Mouse (Mus musculus) midbrain, embryonic 12.5 days (tissue): ENCODE measurements around the gene Tbc1d10c. TPM values are rescaled to one million over a fixed set of nuclear protein-coding genes. Genes with fewer than 3 reads are reported as not detected.

Experiments
- ATAC-seq: fragments of 200-750 bp; cut with Nextera tagmentation; 2 replicates; pipeline ENCODE4 v1.8.0; 2017; ENCODE audit warnings: low read depth, moderate TSS enrichment, moderate library complexity; ENCODE audit not compliant: low FRiP score
- H3K27ac ChIP-seq: fragments of 300-500 bp; sonication (generic); replicated peaks from 2 replicates; pipeline ENCODE4 v1.5.1; 2016; ENCODE audit warnings: mild to moderate bottlenecking
- H3K27me3 ChIP-seq: fragments of 300-500 bp; sonication (generic); 2 replicates; pipeline ENCODE4 v1.6.1; 2016; ENCODE audit warnings: mild to moderate bottlenecking
- H3K36me3 ChIP-seq: fragments of 300-500 bp; sonication (generic); 2 replicates; pipeline ENCODE4 v1.6.1; 2016
- H3K4me1 ChIP-seq: fragments of 300-500 bp; sonication (generic); 2 replicates; pipeline ENCODE4 v1.6.1; 2016
- H3K4me2 ChIP-seq: fragments of 300-500 bp; sonication (generic); replicated peaks from 2 replicates; pipeline ENCODE4 v1.6.1; 2016; ENCODE audit warnings: mild to moderate bottlenecking, moderate library complexity
- H3K4me3 ChIP-seq: fragments of 300-500 bp; sonication (generic); 2 replicates; pipeline ENCODE4 v1.5.1; 2016; ENCODE audit warnings: mild to moderate bottlenecking
- H3K9ac ChIP-seq: fragments of 300-500 bp; sonication (generic); replicated peaks from 2 replicates; pipeline ENCODE4 v1.6.1; 2016; ENCODE audit warnings: mild to moderate bottlenecking, moderate library complexity
- H3K9me3 ChIP-seq: fragments of 300-500 bp; sonication (generic); 2 replicates; pipeline ENCODE4 v1.6.1; 2016; ENCODE audit warnings: mild to moderate bottlenecking
- WGBS: fragments of 180-500 bp; shearing (Covaris S2); methylation state at CpG from one replicate; pipeline ENCODE4 v1.1.7; 2016; 5-methylcytosine and 5-hydroxymethylcytosine counted together
- polyA plus RNA-seq: library from polyadenylated mRNA; unstranded; fragments of >200 nt; fragmentation: Nextera tagmentation; extraction: Ambion mirVana; gene quantifications from 2 replicates; pipeline ENCODE4 v1.2.1, GENCODE M21; 2016

The Tbc1d10c gene
- polyA plus RNA-seq, 1 experiment from 2014 or later = 0.73 TPM

GRCm38 (mm10) chr19:4164100-4164499 lies 27.0 kb downstream of the Tbc1d10c start:
- no peak for ATAC-seq
- 83% methylated on average over 3 of the region's 3 CpGs for WGBS
- Histone ChIP-seq H3K9me3 (no peaks in the 10 kb centered on the region), H3K9ac (no peak overlapping the region), H3K4me3 (no peak overlapping the region), H3K4me2 (no peak overlapping the region), H3K4me1 (peaks cover 14% of the 10 kb centered on the region), H3K27ac (peak overlapping the region; percentile 78; the same call in 1 of the 2 replicates), H3K36me3 (peaks cover 18% of the 10 kb centered on the region), H3K27me3 (no peaks in the 10 kb centered on the region)

- peak overlapping the region; percentile 69 for H3K4me3 ChIP-seq
- H3K4me1 ChIP-seq = peaks cover 14% of the 10 kb centered on the region
- no peaks in the 10 kb centered on the region for H3K27me3 ChIP-seq
- peaks cover 24% of the 10 kb centered on the region for H3K36me3 ChIP-seq
- H3K9ac ChIP-seq = peak overlapping the region; percentile 34; the same call in 1 of the 2 replicates
- ATAC-seq = peak; percentile 50
- WGBS = 36% methylated on average over 4 of the region's 4 CpGs
- peak overlapping the region; percentile 78 for H3K27ac ChIP-seq
- H3K4me2 ChIP-seq = peak overlapping the region; percentile 95
- H3K9me3 ChIP-seq = no peaks in the 10 kb centered on the region
These were observed 27.6 kb downstream of the Tbc1d10c start for GRCm38 (mm10) chr19:4163543-4163887.

DNA sequence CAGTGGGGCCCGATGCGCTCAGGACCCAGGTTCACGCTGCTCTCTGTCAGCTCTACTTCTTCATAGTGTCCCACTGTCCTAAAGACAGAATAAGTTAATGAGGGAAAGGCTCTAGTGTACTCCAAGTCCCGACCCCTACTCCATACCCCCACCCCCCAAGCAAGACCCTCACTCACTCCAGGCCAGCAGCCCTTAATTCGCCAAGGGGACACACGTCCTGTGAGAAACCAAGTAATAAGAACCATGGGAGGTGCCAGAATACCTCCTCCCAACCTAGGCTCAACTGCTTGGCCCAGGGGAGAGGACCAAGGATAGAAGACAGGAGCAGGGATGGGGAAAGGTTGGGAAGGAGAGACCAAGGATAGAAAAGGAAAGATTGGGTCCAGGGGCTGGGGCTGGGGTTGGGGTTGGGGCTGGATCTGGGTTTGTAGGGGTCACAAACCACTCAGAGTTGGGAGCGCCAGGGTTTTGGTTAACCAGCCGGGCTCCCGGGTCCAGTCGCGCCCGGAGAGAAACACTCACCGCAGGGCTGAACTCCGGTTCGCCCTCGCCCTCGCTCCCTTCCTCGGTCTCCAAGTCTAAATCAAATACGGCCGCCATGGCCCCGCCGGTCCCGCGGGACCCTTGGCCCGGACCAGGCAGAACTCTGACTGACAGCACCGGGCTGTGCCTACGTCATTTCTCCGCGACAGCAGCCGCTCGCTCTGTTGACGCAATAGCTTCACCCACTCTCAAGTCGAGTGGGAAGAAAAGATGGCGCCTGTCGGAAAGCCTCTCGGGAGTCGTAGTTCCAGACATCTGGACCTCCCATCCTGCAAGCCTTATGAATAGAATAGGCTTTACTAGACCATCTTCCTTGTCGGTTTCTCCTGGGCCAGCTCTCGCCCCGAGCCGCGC lies 28.2 kb downstream of the Tbc1d10c start, which contains the start of gene Rps6kb2:
Gene Rps6kb2, minus strand, starts transcription at position 709 of the 897 bp plus-strand sequence.
- Histone ChIP-seq H3K4me2 (peak within 1 kb of the TSS; percentile 95), H3K27ac (peak within 1 kb of the TSS; percentile 78), H3K4me1 (peaks cover 14% of the 10 kb centered on the region), H3K9me3 (no peaks in the 10 kb centered on the region), H3K27me3 (no peaks in the 10 kb centered on the region), H3K9ac (peak within 1 kb of the TSS; percentile 84), H3K4me3 (peak within 1 kb of the TSS; percentile 69), H3K36me3 (peaks cover 30% of the 10 kb centered on the region)
- WGBS = 7% methylated on average over 42 of the region's 42 CpGs
- ATAC-seq = peak; percentile 90

DNA sequence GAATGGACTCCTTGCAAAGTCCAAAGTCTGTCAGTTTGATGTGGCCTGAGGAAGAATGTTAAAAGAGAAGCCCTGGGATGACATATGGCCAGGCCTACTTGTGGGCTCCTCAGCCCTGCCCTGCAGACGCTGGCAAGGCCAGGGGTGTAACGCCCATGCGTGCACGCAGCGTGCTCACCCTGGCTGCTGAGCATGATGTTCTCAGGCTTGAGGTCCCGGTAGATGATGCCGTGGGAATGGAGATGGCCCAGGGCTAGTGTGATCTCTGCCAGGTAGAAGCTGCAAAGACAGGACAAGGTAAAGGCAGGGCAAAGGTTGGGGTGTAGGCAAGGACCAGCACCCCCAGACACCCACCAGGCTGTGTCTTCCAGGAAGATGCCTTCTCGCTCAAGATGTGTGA lies 32.0 kb downstream of the Tbc1d10c start:
- Histone ChIP-seq H3K9ac (no peak overlapping the region), H3K9me3 (no peaks in the 10 kb centered on the region), H3K27ac (no peak overlapping the region), H3K4me2 (no peak overlapping the region), H3K4me1 (peaks cover 14% of the 10 kb centered on the region), H3K27me3 (no peaks in the 10 kb centered on the region), H3K4me3 (no peak overlapping the region), H3K36me3 (peaks cover 54% of the 10 kb centered on the region)
- no peak for ATAC-seq
- WGBS = 97% methylated on average over 8 of the region's 8 CpGs

- Histone ChIP-seq H3K9me3 (no peaks in the 10 kb centered on the region), H3K27ac (no peak overlapping the region), H3K4me1 (no peaks in the 10 kb centered on the region; the same call in 1 of the 2 replicates), H3K9ac (no peak overlapping the region), H3K36me3 (peaks cover 69% of the 10 kb centered on the region), H3K4me3 (no peak overlapping the region), H3K4me2 (no peak overlapping the region), H3K27me3 (no peaks in the 10 kb centered on the region)
- ATAC-seq = no peak
- 89% methylated on average over 12 of the region's 12 CpGs for WGBS
These were observed 34.3 kb downstream of the Tbc1d10c start for GRCm38 (mm10) chr19:4156771-4157170.

DNA sequence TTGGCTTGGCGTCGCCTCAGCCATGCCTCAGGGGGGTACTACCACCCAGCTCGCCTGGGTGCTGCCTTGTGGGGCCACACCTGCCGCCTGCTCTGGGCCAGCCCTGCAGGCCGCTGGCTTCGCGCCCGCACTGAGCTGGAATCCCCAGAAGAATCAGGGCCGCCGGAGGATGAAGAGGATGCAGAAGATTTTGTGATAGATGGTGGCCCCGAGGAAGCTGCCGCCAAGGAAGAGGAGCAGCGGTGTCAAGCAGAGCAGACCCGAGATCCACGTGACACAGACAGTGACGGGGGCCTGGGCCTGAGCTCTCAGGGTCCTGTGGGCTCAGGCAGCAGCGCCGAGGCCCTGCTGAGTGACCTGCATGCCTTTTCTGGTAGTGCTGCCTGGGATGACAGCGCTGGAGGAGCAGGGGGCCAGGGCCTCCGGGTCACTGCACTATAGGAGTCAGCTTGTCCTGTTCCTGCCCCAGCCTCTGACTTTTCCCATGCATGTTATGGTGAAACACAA lies 35.0 kb downstream of the Tbc1d10c start:
- 0 out of 2 replicates have a peak overlapping the region, but pooled peaks have one; percentile 0 for H3K9ac ChIP-seq
- WGBS = 74% methylated on average over 20 of the region's 20 CpGs
- no peak for ATAC-seq

DNA sequence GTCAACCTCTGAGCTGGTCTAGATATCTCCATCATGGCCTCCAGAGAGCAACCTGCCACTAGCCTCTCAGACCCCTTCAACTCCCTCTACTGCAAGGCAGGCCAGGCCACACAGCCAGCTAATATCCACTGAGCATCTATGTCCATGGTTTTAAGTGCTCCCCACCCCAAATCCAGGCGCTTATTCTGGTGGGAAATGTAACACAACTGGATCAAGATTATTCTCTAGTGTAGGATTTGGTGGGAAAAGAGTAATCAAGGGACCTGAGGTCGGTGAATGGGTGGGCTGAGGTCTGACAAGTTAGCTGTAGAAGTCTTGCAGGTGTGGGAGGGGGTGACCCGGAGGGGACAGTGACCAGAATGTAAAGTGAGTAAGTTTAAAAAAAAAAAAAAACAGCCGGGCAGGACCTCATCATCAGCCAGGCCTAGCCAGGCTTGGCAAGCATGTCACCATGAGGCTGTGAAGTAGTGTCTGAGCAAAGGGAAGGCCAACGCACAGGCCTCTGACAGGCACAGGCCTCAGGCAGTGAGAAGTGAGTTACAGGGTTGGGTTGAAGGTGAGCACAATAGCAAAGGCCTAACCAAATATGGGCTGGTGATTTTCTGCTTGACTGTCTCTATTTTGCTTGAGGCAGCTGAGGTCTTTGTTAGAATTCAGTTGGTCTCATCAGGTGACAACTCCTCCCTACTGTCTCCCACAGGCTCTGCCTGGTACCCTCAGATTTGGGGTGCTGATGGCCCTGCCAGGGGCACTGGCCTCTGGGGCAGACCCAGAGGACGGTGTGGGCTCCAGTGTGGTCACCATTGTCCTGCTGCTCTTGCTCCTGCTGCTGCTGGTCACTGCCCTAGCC lies 35.6 kb downstream of the Tbc1d10c start:
- no peak overlapping the region for H3K4me2 ChIP-seq
- 73% methylated on average over 6 of the region's 6 CpGs for WGBS
- H3K27ac ChIP-seq = peak overlapping the region; percentile 43; the same call in 1 of the 2 replicates
- H3K9me3 ChIP-seq = no peaks in the 10 kb centered on the region
- H3K4me3 ChIP-seq = no peak overlapping the region
- ATAC-seq = no peak
- peaks cover 68% of the 10 kb centered on the region for H3K36me3 ChIP-seq
- H3K9ac ChIP-seq = no peak overlapping the region
- no peaks in the 10 kb centered on the region for H3K27me3 ChIP-seq
- H3K4me1 ChIP-seq = no peaks in the 10 kb centered on the region; the same call in 1 of the 2 replicates

More for the DNA sequence above, 35.0 kb downstream of the Tbc1d10c start:
- Histone ChIP-seq H3K27ac (no peak overlapping the region), H3K9me3 (no peaks in the 10 kb centered on the region), H3K4me1 (no peaks in the 10 kb centered on the region; the same call in 1 of the 2 replicates), H3K4me2 (no peak overlapping the region), H3K4me3 (no peak overlapping the region), H3K27me3 (no peaks in the 10 kb centered on the region), H3K36me3 (peaks cover 67% of the 10 kb centered on the region)

DNA sequence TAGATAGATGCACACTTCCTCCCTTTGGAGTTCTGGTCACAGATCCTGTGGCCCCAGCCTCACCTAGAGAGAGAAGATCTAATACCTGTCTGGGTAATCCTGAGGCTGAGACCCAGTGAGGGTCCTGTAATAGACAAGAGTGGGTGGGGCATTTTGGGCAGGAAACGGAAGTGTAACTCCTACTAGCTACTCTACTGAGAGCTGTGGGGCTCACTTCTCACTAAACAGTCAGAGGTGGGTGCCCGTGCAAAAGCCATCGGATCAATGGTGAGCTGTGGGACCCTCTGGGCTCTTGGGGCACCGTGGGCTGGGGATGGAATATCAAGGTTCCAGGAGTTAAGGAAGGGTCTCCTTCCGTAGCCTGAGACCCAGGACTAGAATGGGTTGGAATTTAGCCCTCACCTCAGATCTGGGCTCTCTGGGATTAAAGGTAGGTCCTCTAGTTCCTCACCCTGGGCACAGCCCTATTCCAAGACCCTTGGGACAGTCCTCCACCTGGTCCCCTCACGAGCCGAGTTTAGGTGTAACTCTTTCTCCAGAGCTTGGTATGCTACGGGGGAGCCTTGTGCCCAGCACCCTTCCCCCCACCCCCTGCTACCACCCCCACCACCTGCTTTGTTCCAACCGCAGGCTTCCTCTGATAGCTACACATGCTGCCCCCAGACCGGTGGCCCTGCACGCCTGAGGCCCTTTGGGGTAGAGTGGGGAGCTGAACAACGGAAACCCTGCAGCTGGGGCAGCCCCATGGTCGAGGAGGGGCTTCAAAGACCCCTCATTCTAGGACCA lies 36.5 kb downstream of the Tbc1d10c start:
- Histone ChIP-seq H3K4me2 (no peak overlapping the region), H3K4me1 (peaks cover 5% of the 10 kb centered on the region), H3K27ac (no peak overlapping the region), H3K9ac (no peak overlapping the region), H3K9me3 (no peaks in the 10 kb centered on the region), H3K4me3 (no peak overlapping the region), H3K27me3 (no peaks in the 10 kb centered on the region), H3K36me3 (peaks cover 68% of the 10 kb centered on the region)
- WGBS = 78% methylated on average over 13 of the region's 13 CpGs
- no peak for ATAC-seq

DNA sequence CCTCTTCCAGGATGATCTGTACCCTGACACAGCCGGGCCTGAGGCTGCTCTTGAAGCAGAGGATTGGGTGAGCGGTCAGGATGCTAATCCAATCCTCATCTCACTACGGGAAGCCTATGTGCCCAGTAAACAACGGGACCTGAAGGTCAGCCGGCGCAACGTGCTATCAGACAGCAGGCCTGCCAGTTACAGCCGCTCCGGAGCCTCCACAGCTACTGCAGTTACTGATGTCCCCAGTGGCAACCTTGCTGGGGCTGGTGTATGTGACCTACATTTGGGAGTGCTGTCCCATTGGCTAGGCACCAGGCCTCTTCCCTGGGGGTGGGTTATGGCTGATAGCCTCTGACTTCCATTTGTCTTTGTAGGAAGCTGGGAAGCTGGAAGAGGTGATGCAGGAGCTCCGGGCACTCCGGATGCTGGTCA lies 37.8 kb downstream of the Tbc1d10c start, which contains the start of gene Ptprcap:
Gene Ptprcap, plus strand, starts transcription at position 373 of the 423 bp plus-strand sequence.
- Histone ChIP-seq H3K27ac (0 out of 2 replicates have a peak within 1 kb of the TSS, but pooled peaks have one; percentile 22), H3K9ac (no peak within 1 kb of the TSS), H3K4me3 (no peak within 1 kb of the TSS), H3K27me3 (no peaks in the 10 kb centered on the region), H3K9me3 (no peaks in the 10 kb centered on the region), H3K4me1 (peaks cover 14% of the 10 kb centered on the region), H3K36me3 (peaks cover 54% of the 10 kb centered on the region), H3K4me2 (no peak within 1 kb of the TSS)
- WGBS = 68% methylated on average over 11 of the region's 11 CpGs
- ATAC-seq = no peak

DNA sequence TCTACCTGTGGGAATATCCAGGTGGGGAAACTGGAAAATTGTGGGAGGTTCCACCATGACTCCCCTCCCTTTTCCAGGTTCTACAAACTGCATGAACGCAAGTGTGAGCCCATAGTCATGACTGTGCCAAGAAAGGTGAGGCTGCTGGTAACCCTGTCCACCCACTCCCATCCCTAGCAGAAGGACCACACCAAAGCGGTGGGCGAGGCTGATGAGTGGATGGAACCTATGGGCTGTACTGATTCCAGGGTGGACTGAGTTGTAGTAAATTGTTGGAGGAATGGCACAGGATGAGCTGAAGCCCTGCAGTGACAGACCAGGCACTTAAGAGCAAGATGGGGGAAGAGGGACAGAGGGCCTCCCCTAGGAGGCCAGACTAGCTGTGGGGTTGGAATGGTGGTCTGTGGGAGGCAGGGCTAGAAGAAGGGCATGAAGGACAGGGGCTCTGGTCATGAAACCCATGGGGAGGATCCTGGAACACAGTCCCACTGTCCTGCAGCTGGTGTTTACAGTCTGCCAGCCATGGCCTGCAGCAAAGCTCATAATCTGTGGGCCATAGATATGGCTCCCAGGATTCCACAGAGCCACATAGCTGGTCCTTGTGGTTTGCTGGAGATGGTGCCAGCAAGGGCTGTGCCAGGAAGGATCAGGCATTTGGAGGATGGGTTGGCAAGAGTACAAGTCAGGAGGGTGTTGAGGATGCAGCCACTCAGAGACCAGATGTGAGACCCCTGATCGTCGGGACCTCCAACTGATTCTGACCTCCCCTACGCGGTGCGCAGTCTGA lies 38.4 kb downstream of the Tbc1d10c start:
- Histone ChIP-seq H3K36me3 (peaks cover 48% of the 10 kb centered on the region), H3K9me3 (no peaks in the 10 kb centered on the region), H3K4me3 (no peak overlapping the region), H3K27me3 (no peaks in the 10 kb centered on the region), H3K4me1 (peaks cover 21% of the 10 kb centered on the region), H3K4me2 (no peak overlapping the region), H3K9ac (no peak overlapping the region), H3K27ac (no peak overlapping the region)
- ATAC-seq = no peak
- 87% methylated on average over 8 of the region's 8 CpGs for WGBS
